12 mouse cellular contexts compared by ENCODE assay signal in the genomic region with DNA sequence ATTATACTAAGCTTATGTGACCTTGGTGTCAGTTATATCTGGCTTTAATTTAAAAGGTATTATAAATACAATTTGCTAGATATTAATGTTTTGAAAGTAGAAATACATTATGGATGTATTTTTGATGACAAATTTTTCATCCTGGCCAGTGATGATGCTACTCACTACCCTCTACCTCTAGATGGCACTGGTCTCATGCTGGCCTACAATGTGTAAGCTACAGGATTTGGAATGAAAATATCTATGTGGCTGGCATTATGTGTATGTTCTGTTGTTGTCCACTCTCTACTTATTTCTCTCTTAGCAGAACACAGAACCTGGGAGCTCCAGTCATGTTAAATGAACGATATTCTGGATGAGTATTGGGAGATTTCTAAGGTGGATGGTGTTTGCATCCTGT.
A peak's percentile ranks its signal among the peaks of the same experiment; 100 is the strongest.
DNase-seq lines count a peak whose midpoint lies in the region; ATAC-seq and TF ChIP-seq lines count a peak whose summit lies in the region.
"Had no signal": no experiment of that assay in that cellular context is flagged by ENCODE, and none has a peak within 500 bp of the region (broad histone marks: within the 10 kb centered on the region; RNA-seq: fewer than 3 reads in every experiment).

No protein-coding gene starts in this region.

- no peaks in the 10 kb centered on the region for H3K27me3 ChIP-seq in forebrain, postnatal 0 days (ENCODE audit: insufficient read depth, low read length)
- H3K27me3 ChIP-seq in forebrain, embryonic 11.5 days (ENCODE audit: control insufficient read depth, insufficient read depth, low read length) = no peaks in the 10 kb centered on the region
- H3K27me3 ChIP-seq in liver, embryonic 14.5 days (ENCODE audit: control insufficient read depth, insufficient read depth, low read length) = no peaks in the 10 kb centered on the region
- H3K27me3 ChIP-seq in liver, embryonic 11.5 days (replicated peaks; ENCODE audit: control insufficient read depth, insufficient read depth, low read length) = no peaks in the 10 kb centered on the region
- H3K27me3 ChIP-seq in CH12.LX (replicated peaks) = no peaks in the 10 kb centered on the region
- H3K27me3 ChIP-seq: hindbrain, embryonic 15.5 days; limb, embryonic 12.5 days had no signal

- no peak overlapping the region for H3K4me2 ChIP-seq in forebrain, postnatal 0 days (ENCODE audit: low read depth)
- no peak overlapping the region for H3K4me2 ChIP-seq in forebrain, embryonic 11.5 days (ENCODE audit: low read depth, low read length, severe bottlenecking)
- H3K4me2 ChIP-seq in liver, embryonic 14.5 days (ENCODE audit: low read depth) = no peak overlapping the region
- no peak overlapping the region for H3K4me2 ChIP-seq in liver, embryonic 11.5 days
- H3K4me2 ChIP-seq in CH12.LX (ENCODE audit: insufficient read depth, low read depth, poor library complexity, severe bottlenecking) = no peak overlapping the region; the same call in 1 of the 2 replicates
- H3K4me2 ChIP-seq: hindbrain, embryonic 15.5 days; limb, embryonic 12.5 days had no signal

- DNase-seq in forebrain, postnatal 0 days = peak; percentile 9
- DNase-seq in forebrain, embryonic 11.5 days (ENCODE audit: low spot score) = no peak
- no peak for DNase-seq in liver, embryonic 14.5 days (ENCODE audit: low read depth in 3 of 3, low spot score in 3 of 3)
- DNase-seq in liver, embryonic 11.5 days (ENCODE audit: low spot score) = no peak
- no peak for DNase-seq in CH12.LX (ENCODE audit: extremely low read depth)
- DNase-seq in brain, adult 2 months (ENCODE audit: low read depth, low spot score) = peak; percentile 48
- DNase-seq in urinary bladder, adult 18-20 months (ENCODE audit: low spot score in 2 of 2) = no peak
- DNase-seq: thymus, adult 2 months had no signal

- H3K9me3 ChIP-seq in forebrain, postnatal 0 days (ENCODE audit: low read length) = no peaks in the 10 kb centered on the region
- H3K9me3 ChIP-seq in forebrain, embryonic 11.5 days (ENCODE audit: control insufficient read depth, low read length) = no peaks in the 10 kb centered on the region
- no peaks in the 10 kb centered on the region for H3K9me3 ChIP-seq in liver, embryonic 14.5 days (ENCODE audit: control insufficient read depth, low read length)
- H3K9me3 ChIP-seq in liver, embryonic 11.5 days (ENCODE audit: control insufficient read depth, low read length) = no peaks in the 10 kb centered on the region
- no peaks in the 10 kb centered on the region for H3K9me3 ChIP-seq in CH12.LX (replicated peaks; ENCODE audit: low read length)
- H3K9me3 ChIP-seq: heart, embryonic 10.5 days; hindbrain, embryonic 15.5 days; limb, embryonic 12.5 days had no signal

- TF ChIP-seq POLR2A in CH12.LX (IDR thresholded peaks at IDR 0.05; ENCODE audit: low read depth, low read length) = no peak

- H3K79me2 ChIP-seq in CH12.LX (replicated peaks; ENCODE audit: control insufficient read depth, extremely low read depth, insufficient read depth, poor library complexity, severe bottlenecking) = peaks cover 3% of the 10 kb centered on the region; the same call in 1 of the 2 replicates

- H3K36me3 ChIP-seq in forebrain, postnatal 0 days (ENCODE audit: insufficient read depth) = no peaks in the 10 kb centered on the region
- H3K36me3 ChIP-seq in forebrain, embryonic 11.5 days (ENCODE audit: control insufficient read depth, insufficient read depth, low read length) = no peaks in the 10 kb centered on the region
- no peaks in the 10 kb centered on the region for H3K36me3 ChIP-seq in liver, embryonic 14.5 days (replicated peaks; ENCODE audit: control insufficient read depth, insufficient read depth, low read depth)
- H3K36me3 ChIP-seq in liver, embryonic 11.5 days (ENCODE audit: control insufficient read depth, insufficient read depth, low read length) = no peaks in the 10 kb centered on the region
- H3K36me3 ChIP-seq in CH12.LX (replicated peaks in 1 of 2; ENCODE audit: control insufficient read depth in 1 of 2, insufficient read depth in 1 of 2, low read length in 1 of 2) = peaks cover 3 to 26% of the 10 kb centered on the region in 2 experiments
- H3K36me3 ChIP-seq: heart, embryonic 10.5 days; hindbrain, embryonic 15.5 days; limb, embryonic 12.5 days had no signal

- ATAC-seq in forebrain, postnatal 0 days = no peak
- ATAC-seq in forebrain, embryonic 11.5 days (replicated peaks; ENCODE audit: low FRiP score) = no peak
- no peak for ATAC-seq in liver, embryonic 14.5 days (ENCODE audit: insufficient read depth)
- no peak for ATAC-seq in liver, embryonic 11.5 days (replicated peaks; ENCODE audit: low FRiP score)

- no peak overlapping the region for H3K4me3 ChIP-seq in forebrain, postnatal 0 days (ENCODE audit: low read depth, low read length)
- no peak overlapping the region for H3K4me3 ChIP-seq in forebrain, embryonic 11.5 days (ENCODE audit: low read depth, low read length)
- H3K4me3 ChIP-seq in liver, embryonic 14.5 days (ENCODE audit: insufficient read depth in 1 of 2, low read depth in 2 of 2, low read length in 2 of 2) = no peak overlapping the region
- H3K4me3 ChIP-seq in liver, embryonic 11.5 days (ENCODE audit: low read depth, low read length) = no peak overlapping the region
- no peak overlapping the region for H3K4me3 ChIP-seq in CH12.LX (replicated peaks in 1 of 3; ENCODE audit: low read depth in 2 of 3, low read length in 2 of 3, poor library complexity in 1 of 3)
- H3K4me3 ChIP-seq: heart, embryonic 10.5 days; hindbrain, embryonic 15.5 days; limb, embryonic 12.5 days had no signal

- 90% methylated on average over 1 of the region's 1 CpGs for WGBS in forebrain, postnatal 0 days
- 94% methylated on average over 1 of the region's 1 CpGs for WGBS in forebrain, embryonic 11.5 days
- WGBS in liver, embryonic 14.5 days (ENCODE audit: insufficient replicate concordance) = 65% methylated on average over 1 of the region's 1 CpGs
- WGBS in liver, embryonic 11.5 days = 83% methylated on average over 1 of the region's 1 CpGs

- no peak for TF ChIP-seq EP300 in liver, embryonic 14.5 days (IDR thresholded peaks at IDR 0.05; ENCODE audit: low read depth)
- no peak for TF ChIP-seq EP300 in CH12.LX (IDR thresholded peaks at IDR 0.05; ENCODE audit: low read length)

- TF ChIP-seq CTCF in forebrain, postnatal 0 days (IDR thresholded peaks at IDR 0.05; ENCODE audit: low read depth) = peak; percentile 68
- TF ChIP-seq CTCF in liver, embryonic 14.5 days (IDR thresholded peaks at IDR 0.05; ENCODE audit: low read depth) = peak; percentile 48
- TF ChIP-seq CTCF in CH12.LX (conservative IDR thresholded peaks at IDR 0.05 in 1 of 2, IDR thresholded peaks at IDR 0.05 in 1 of 2; ENCODE audit: low read depth in 2 of 2, low read length in 2 of 2) = peak; percentile 39 to 68; a peak in 3 of 4 replicates

- in situ Hi-C loops in CH12.LX (cut with MboI; ENCODE audit: low pct_ligation_motif_present, low pct_unique_long_range_greater_than_20kb, low sequenced_read_pairs) = no loop called here

- TF ChIP-seq RAD21 in CH12.LX (IDR thresholded peaks at IDR 0.05; ENCODE audit: low read depth, low read length) = peak; percentile 68

- no peak overlapping the region for H3K9ac ChIP-seq in forebrain, postnatal 0 days
- H3K9ac ChIP-seq in forebrain, embryonic 11.5 days (ENCODE audit: low read length) = no peak overlapping the region
- H3K9ac ChIP-seq in liver, embryonic 14.5 days (replicated peaks) = no peak overlapping the region
- H3K9ac ChIP-seq in liver, embryonic 11.5 days (ENCODE audit: low read depth, low read length) = no peak overlapping the region
- peak overlapping the region; percentile 26; the same call in 1 of the 2 replicates for H3K9ac ChIP-seq in CH12.LX (ENCODE audit: insufficient read depth, low read depth)
- H3K9ac ChIP-seq: hindbrain, embryonic 15.5 days; limb, embryonic 12.5 days had no signal

- H3K27ac ChIP-seq in forebrain, postnatal 0 days (ENCODE audit: low read depth, low read length) = no peak overlapping the region
- no peak overlapping the region for H3K27ac ChIP-seq in forebrain, embryonic 11.5 days (ENCODE audit: low read depth, low read length)
- no peak overlapping the region for H3K27ac ChIP-seq in liver, embryonic 14.5 days
- no peak overlapping the region for H3K27ac ChIP-seq in liver, embryonic 11.5 days (ENCODE audit: low read depth, low read length)
- no peak overlapping the region for H3K27ac ChIP-seq in CH12.LX (ENCODE audit: insufficient read depth, low read depth)
- H3K27ac ChIP-seq: heart, embryonic 10.5 days; hindbrain, embryonic 15.5 days; limb, embryonic 12.5 days; macrophage had no signal

- H3K4me1 ChIP-seq in forebrain, postnatal 0 days (ENCODE audit: insufficient read depth) = no peaks in the 10 kb centered on the region
- no peaks in the 10 kb centered on the region for H3K4me1 ChIP-seq in forebrain, embryonic 11.5 days (replicated peaks; ENCODE audit: control insufficient read depth, insufficient read depth, low read length)
- H3K4me1 ChIP-seq in liver, embryonic 14.5 days (replicated peaks; ENCODE audit: control insufficient read depth in 2 of 2, insufficient read depth in 2 of 2, low read length in 1 of 2) = peaks cover 0 to 3% of the 10 kb centered on the region in 2 experiments; a peak in 2 of 4 replicates
- peaks cover 3% of the 10 kb centered on the region; the same call in 1 of the 2 replicates for H3K4me1 ChIP-seq in liver, embryonic 11.5 days (replicated peaks; ENCODE audit: control insufficient read depth, insufficient read depth, low read length)
- peaks cover 15 to 79% of the 10 kb centered on the region in 2 experiments for H3K4me1 ChIP-seq in CH12.LX (ENCODE audit: control insufficient read depth in 1 of 2, insufficient read depth in 2 of 2)
- H3K4me1 ChIP-seq: hindbrain, embryonic 15.5 days; limb, embryonic 12.5 days had no signal

- dilution Hi-C loops in CH12.LX (cut with MboI; ENCODE audit: extremely low pct_ligation_motif_present, extremely low pct_unique_long_range_greater_than_20kb, low sequenced_read_pairs) = no loop called here

TF ChIP-seq in CH12.LX, 34 proteins besides CTCF, POLR2A, EP300 and RAD21:
- no peak for TF ChIP-seq TBP (conservative IDR thresholded peaks at IDR 0.05; ENCODE audit: low read depth, low read length)
- peak; percentile 47 for TF ChIP-seq SMC3 (IDR thresholded peaks at IDR 0.05; ENCODE audit: low read depth, low read length)
- 0 out of 2 replicates have a peak, but pooled peaks have one; percentile 8 for TF ChIP-seq JUND (conservative IDR thresholded peaks at IDR 0.05; ENCODE audit: low read depth, low read length)

Comparison
In these comparisons a context has a peak if more than half of its experiments do, and no peak if none do; other contexts are left out.
1. DNase-seq: peak in forebrain, postnatal 0 days (single experiment) and brain, adult 2 months (single experiment); none in forebrain, embryonic 11.5 days (single experiment), liver, embryonic 14.5 days (0 of 3), liver, embryonic 11.5 days (single experiment), CH12.LX (single experiment) and urinary bladder, adult 18-20 months (0 of 2).
2. Peak in every context shown above with its lines, with median percentiles within 50 percentile points of each other: CTCF ChIP-seq.